Mouse (Mus musculus): ENCODE measurements at regions not wholly inside any gene's neighbourhood (a gene's known extent, or its start where the extent isn't known, plus 50 kb on each side); places are given as distances from the start of the nearest gene placed in this dataset.
A peak's percentile ranks its signal among the peaks of the same experiment; 100 is the strongest.

DNA sequence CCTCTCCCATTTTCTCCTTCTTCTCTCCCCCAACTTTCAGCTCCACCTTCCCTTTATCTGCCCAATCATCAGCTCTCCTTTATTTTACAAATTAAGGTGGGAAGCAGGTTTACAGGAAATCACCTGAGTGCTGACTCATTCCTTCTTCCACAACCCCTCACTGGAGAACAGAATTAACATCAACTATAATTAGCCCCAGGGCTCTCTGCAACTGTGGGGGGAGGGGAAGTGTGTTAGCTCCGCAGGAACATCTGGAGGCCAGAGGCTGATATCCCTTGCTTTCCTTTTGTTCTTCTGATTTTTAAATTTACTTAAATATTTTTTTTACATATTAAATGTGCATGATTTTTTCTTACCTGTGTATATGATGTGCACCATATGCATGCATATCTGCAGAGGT is 459.4 kb upstream of the 3110018I06Rik start:
- intact Hi-C loops (cut with DNase I), result no loop called here
- no peak for DNase-seq (ENCODE audit: low spot score in 2 of 2)

GRCm38 (mm10) chr12:107036357-107036756 is 452.1 kb upstream of the 3110018I06Rik start:
- no peak for DNase-seq (ENCODE audit: low spot score in 2 of 2)
- intact Hi-C loops (cut with DNase I), result no loop called here

GRCm38 (mm10) chr12:107041927-107042652 is 446.3 kb upstream of the 3110018I06Rik start:
- no peak for DNase-seq (ENCODE audit: low spot score in 2 of 2)
- intact Hi-C loops (cut with DNase I), result no loop called here

- DNase-seq (ENCODE audit: low spot score in 2 of 2), result no peak
- intact Hi-C loops (cut with DNase I), result no loop called here
Measured at GRCm38 (mm10) chr12:107046496-107046895, 441.9 kb upstream of the 3110018I06Rik start.

- peak in 1 of 2 experiments; percentile 31 for DNase-seq (ENCODE audit: low spot score in 2 of 2)
- intact Hi-C loops (cut with DNase I), result no loop called here
Measured at GRCm38 (mm10) chr12:107047059-107047531, 441.3 kb upstream of the 3110018I06Rik start.

- DNase-seq (ENCODE audit: low spot score in 2 of 2), result no peak
- intact Hi-C loops (cut with DNase I), result no loop called here
Measured at GRCm38 (mm10) chr12:107050891-107051635, 437.4 kb upstream of the 3110018I06Rik start.

DNA sequence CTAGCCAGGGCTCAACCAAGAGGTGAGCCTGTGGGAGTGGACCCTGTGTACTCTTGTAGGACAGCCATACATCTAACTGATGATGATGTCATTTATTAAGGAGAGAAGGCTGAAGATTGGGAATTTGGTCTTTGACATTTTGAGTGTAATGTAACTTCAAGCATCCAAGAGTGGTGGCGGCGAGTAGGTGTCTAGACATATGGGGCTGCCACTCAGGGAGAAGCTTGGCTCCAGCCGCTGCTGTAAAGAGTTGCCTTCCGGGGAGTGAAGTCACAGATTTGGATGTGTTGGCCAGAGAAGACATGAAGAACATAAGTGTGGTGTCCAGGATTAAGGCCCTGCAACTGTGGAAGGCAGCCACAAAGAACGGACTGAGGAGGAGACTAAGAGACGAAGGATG is 436.3 kb upstream of the 3110018I06Rik start:
- intact Hi-C loops (cut with DNase I), result no loop called here
- peak; percentile 17 to 19 for DNase-seq (ENCODE audit: low spot score in 2 of 2)

DNA sequence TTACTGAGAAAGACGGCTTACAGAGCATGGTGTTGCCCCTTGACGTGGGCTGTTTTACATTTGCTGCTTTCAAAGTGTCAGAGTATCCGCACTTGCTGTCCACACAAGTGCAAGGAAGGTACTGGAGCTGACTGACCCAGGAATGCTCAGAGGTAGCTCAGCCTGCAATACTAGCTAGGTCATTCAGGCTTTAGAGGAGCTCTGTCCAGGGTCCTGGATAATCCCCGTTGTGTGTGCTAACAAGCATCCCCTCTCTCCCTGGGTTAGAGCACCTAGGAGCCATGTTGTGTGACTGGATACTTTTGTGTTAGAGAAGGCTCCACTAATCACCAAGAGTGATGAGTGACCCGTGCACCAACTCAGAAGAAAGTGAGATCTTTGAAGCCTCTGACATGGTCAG is 431.9 kb upstream of the 3110018I06Rik start:
- intact Hi-C loops (cut with DNase I), result no loop called here
- no peak for DNase-seq (ENCODE audit: low spot score in 2 of 2)

GRCm38 (mm10) chr12:107060514-107060913 is 427.9 kb upstream of the 3110018I06Rik start:
- no peak for DNase-seq (ENCODE audit: low spot score in 2 of 2)
- intact Hi-C loops (cut with DNase I), result no loop called here

DNA sequence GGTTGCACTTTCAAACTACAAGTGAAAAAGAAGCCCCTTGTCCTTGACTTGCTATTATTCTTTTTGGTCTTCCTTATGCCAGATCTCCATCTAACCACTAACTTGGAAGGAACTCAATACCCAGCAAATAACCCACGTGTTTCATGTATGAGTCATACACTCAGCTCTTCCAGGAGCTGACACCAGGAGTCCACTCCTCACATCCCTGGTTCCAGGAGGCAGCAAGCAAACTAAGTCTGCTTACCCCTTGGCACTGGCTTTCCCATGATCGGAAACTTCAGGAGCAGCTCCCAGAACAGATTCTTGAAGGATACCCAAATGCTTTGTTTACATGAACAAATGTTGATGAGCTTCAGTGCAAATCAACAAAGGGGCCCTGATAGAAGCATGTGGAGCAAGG is 421.1 kb upstream of the 3110018I06Rik start:
- no peak for DNase-seq (ENCODE audit: low spot score in 2 of 2)
- intact Hi-C loops (cut with DNase I), result no loop called here

- no peak for DNase-seq (ENCODE audit: low spot score in 2 of 2)
- intact Hi-C loops (cut with DNase I), result no loop called here
Measured at GRCm38 (mm10) chr12:107082541-107082940, 405.9 kb upstream of the 3110018I06Rik start.

- intact Hi-C loops (cut with DNase I), result loop anchor here (5.0 kb wide), 1 partner anchor 912 kb away; no protein-coding TSS in a partner anchor
- DNase-seq (ENCODE audit: low spot score in 2 of 2), result no peak
Measured at GRCm38 (mm10) chr12:107085058-107085905, 403.1 kb upstream of the 3110018I06Rik start.

DNA sequence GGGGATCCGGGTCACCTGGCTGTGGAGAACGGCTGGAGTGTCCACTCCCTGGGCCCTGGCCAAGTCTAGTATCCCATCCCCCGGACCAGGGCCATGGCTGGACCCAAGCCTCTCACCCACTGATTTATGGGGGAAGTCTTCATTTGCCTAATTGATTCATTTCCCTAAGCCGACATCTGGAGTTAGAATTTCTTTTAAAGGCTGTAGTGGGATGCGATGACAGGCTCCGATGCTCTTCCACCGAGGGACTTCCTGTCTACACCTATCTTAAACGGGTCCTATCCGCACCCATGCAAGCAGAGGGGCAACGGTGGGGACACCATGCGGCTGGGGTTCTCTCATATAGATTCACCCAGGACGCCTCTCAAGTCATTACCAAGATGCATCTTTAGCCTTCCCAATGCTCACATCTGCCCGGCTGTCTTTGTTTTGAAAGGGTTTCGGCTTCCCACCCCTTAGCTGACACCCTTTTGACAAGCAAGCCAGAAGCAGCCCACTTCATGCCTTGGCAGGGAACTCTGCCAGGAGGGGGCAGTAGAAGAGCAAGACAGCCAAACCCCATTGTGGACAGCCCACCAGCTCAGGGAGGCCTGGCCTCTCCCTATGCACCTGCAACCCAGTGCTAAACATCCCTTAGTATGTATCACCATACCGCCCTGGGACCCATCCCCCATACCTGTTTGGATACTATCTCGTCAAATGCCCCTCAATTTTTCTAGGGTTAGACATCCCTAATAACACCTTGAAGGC is 402.4 kb upstream of the 3110018I06Rik start:
- peak; percentile 59 to 60 for DNase-seq (ENCODE audit: low spot score in 2 of 2)
- intact Hi-C loops (cut with DNase I), result loop anchor here (5.0 kb wide), 1 partner anchor 911 kb away; no protein-coding TSS in a partner anchor

DNA sequence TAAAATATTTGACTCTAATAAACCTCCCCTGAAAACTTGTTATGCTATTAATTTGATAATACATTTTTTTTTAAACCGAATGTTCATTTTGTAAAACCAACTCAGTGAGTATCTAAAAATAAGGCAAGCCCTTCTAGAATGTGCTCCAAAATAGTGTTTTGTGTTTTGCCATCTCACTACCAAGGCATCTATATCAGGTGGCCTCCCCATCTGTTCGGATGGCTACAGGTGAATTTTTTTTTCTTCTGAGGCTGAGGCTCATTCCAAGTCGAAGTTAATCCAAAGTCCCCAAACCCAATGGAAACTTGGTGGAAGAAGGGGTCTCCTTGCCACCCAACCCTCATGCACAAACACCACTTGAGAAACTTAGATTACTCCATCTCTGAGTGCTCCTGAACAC is 396.3 kb upstream of the 3110018I06Rik start:
- DNase-seq (ENCODE audit: low spot score in 2 of 2), result no peak
- intact Hi-C loops (cut with DNase I), result no loop called here

- peak; percentile 46 to 53 for DNase-seq (ENCODE audit: low spot score in 2 of 2)
Measured at GRCm38 (mm10) chr12:107093326-107093725, 395.1 kb upstream of the 3110018I06Rik start.

DNA sequence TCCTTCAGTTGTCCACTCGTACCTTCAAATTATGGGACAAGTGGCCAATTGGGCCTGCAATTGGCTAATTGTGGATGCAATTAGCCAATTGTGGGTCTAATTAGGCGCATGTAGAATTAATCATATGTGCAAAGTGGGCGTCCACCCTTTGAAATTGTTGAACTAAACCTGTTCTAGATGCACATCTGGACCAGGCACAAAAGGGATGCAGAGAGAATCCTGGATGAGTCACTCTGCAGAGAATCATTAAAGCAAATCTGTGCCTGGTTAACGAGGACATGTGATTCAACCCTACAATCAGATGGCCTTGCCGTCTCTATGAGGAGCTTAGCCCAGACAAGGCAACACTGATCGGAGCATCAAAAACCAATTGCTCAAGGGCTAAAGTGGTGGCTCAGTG is 393.0 kb upstream of the 3110018I06Rik start:
- intact Hi-C loops (cut with DNase I), result no loop called here
- no peak for DNase-seq (ENCODE audit: low spot score in 2 of 2)

More at GRCm38 (mm10) chr12:107093326-107093725, 395.1 kb upstream of the 3110018I06Rik start:
- intact Hi-C loops (cut with DNase I), result no loop called here

GRCm38 (mm10) chr12:107104570-107104969 is 383.9 kb upstream of the 3110018I06Rik start:
- intact Hi-C loops (cut with DNase I), result no loop called here
- no peak for DNase-seq (ENCODE audit: low spot score in 2 of 2)

DNA sequence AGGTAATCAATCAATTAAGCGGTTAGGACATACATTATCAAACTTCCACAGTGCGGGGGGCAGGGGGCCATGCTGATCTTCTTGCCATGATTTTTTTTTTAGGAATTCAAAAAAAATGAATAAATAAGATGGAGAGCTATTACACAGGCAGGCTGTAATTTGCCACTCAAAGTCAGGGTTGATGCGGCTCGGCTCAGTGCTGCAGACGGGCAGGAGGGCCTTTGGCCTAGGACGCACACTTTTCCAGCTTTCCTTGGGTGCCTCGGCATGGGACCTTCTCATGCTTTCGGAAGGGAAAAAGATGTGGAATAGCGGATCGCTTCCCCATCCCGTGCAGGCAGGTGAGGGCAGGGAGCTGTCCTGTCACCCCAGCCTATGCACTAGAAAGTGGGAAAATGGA is 383.4 kb upstream of the 3110018I06Rik start:
- intact Hi-C loops (cut with DNase I), result no loop called here

More for the DNA sequence above, 383.4 kb upstream of the 3110018I06Rik start:
- DNase-seq (ENCODE audit: low spot score in 2 of 2), result no peak

All from left cerebral cortex, postnatal 14 days (tissue).